Mouse (Mus musculus) MEL (cell line): Measurements from ENCODE around the gene Cmtm6. TPM values are rescaled to one million over a fixed set of nuclear protein-coding genes. Genes with fewer than 3 reads are reported as not detected.

Experiments
- DNase-seq: peaks from one replicate; pipeline ENCODE4 v3.0.0; 2011; ENCODE audit warnings: low read depth, low spot score
- H3K27ac ChIP-seq: 2 replicates; pipeline ENCODE4 v1.5.1; 2012; ENCODE audit warnings: low read depth, mild to moderate bottlenecking, control low read depth, low read length, moderate library complexity; ENCODE audit not compliant: control insufficient read depth
- H3K27me3 ChIP-seq, 2 experiments: fragments of 150-350 bp in 1 of 2; sonication (generic) in 1 of 2; 2 replicates each; pipeline ENCODE4 v1.6.1; 2012; ENCODE audit warnings: low read length in 2 of 2, mild to moderate bottlenecking in 2 of 2, improper control_type of control experiment in 1 of 2, moderate library complexity in 1 of 2; ENCODE audit not compliant: insufficient read depth in 2 of 2, control insufficient read depth in 1 of 2
- H3K36me3 ChIP-seq, 2 experiments: 2 replicates each; pipeline ENCODE4 v1.6.1; 2012 to 2014; ENCODE audit warnings: low read length in 2 of 2, improper control_type of control experiment in 1 of 2, inconsistent platforms in 1 of 2, mild to moderate bottlenecking in 1 of 2; ENCODE audit not compliant: insufficient read depth in 2 of 2, control insufficient read depth in 1 of 2
- H3K4me1 ChIP-seq, 2 experiments: fragments of 150-350 bp in 1 of 2; sonication (generic) in 1 of 2; 2 replicates each; pipeline ENCODE4 v1.6.1; 2012; ENCODE audit warnings: low read length in 2 of 2, improper control_type of control experiment in 1 of 2, mild to moderate bottlenecking in 1 of 2; ENCODE audit not compliant: insufficient read depth in 2 of 2, control insufficient read depth in 1 of 2
- H3K4me3 ChIP-seq, 2 experiments: fragments of 150-350 bp in 1 of 2; sonication (generic) in 1 of 2; 2 replicates each; pipeline ENCODE4 v1.5.1; 2012; ENCODE audit warnings: low read depth in 2 of 2, low read length in 2 of 2, mild to moderate bottlenecking in 2 of 2, moderate library complexity in 2 of 2, control low read depth in 1 of 2, improper control_type of control experiment in 1 of 2; ENCODE audit not compliant: control insufficient read depth in 1 of 2, insufficient read depth in 1 of 2
- H3K79me2 ChIP-seq: 2 replicates; pipeline ENCODE4 v1.6.1; 2012; ENCODE audit warnings: mild to moderate bottlenecking, low read length, moderate library complexity; ENCODE audit not compliant: control insufficient read depth, poor library complexity, insufficient read depth
- H3K9ac ChIP-seq: 2 replicates; pipeline ENCODE4 v1.6.1; 2012; ENCODE audit warnings: low read depth, mild to moderate bottlenecking, control low read depth, low read length, moderate library complexity; ENCODE audit not compliant: control insufficient read depth, poor library complexity, severe bottlenecking
- H3K9me3 ChIP-seq: fragments of 150-350 bp; sonication (generic); replicated peaks from 2 replicates; pipeline ENCODE4 v1.6.1; 2012; ENCODE audit warnings: mild to moderate bottlenecking, low read length, improper control_type of control experiment, moderate library complexity; ENCODE audit not compliant: insufficient read depth
- CHD1 ChIP-seq: IDR thresholded peaks from 2 replicates; pipeline ENCODE4 v1.6.1; 2012; ENCODE audit warnings: low read depth, mild to moderate bottlenecking, inconsistent platforms, low read length, improper control_type of control experiment
- CHD2 ChIP-seq: IDR thresholded peaks from 2 replicates; pipeline ENCODE4 v1.6.1; 2011; ENCODE audit warnings: low read length, improper control_type of control experiment
- CTCF ChIP-seq, 3 experiments: IDR thresholded peaks in 2 of 3; conservative IDR thresholded peaks in 1 of 3; 2 replicates each; pipeline ENCODE4 v1.5.1; 2011 to 2012; ENCODE audit warnings: low read length in 3 of 3, low read depth in 2 of 3, mild to moderate bottlenecking in 2 of 3, improper control_type of control experiment in 1 of 3, inconsistent platforms in 1 of 3, mixed read lengths in 1 of 3, moderate library complexity in 1 of 3; ENCODE audit not compliant: control insufficient read depth in 1 of 3, insufficient read depth in 1 of 3, poor library complexity in 1 of 3, severe bottlenecking in 1 of 3
- E2F4 ChIP-seq: IDR thresholded peaks from 2 replicates; pipeline ENCODE4 v1.6.1; 2011; ENCODE audit warnings: low read depth, low read length, improper control_type of control experiment, borderline replicate concordance
- ELF1 ChIP-seq: IDR thresholded peaks from 2 replicates; pipeline ENCODE4 v1.6.1; 2014; ENCODE audit warnings: low read depth, mild to moderate bottlenecking, inconsistent platforms, low read length, improper control_type of control experiment, moderate library complexity
- EP300 ChIP-seq, 2 experiments: IDR thresholded peaks; 2 replicates each; pipeline ENCODE4 v1.6.1; 2011; ENCODE audit warnings: improper control_type of control experiment in 2 of 2, low read length in 2 of 2, low read depth in 1 of 2, mild to moderate bottlenecking in 1 of 2
- ETS1 ChIP-seq: IDR thresholded peaks from 2 replicates; pipeline ENCODE4 v1.6.1; 2012; ENCODE audit warnings: low read depth, mild to moderate bottlenecking, inconsistent platforms, low read length, improper control_type of control experiment, moderate library complexity
- GABPA ChIP-seq: IDR thresholded peaks from 2 replicates; pipeline ENCODE4 v1.6.1; 2012; ENCODE audit warnings: low read depth, mild to moderate bottlenecking, inconsistent platforms, low read length, improper control_type of control experiment, moderate library complexity
- HCFC1 ChIP-seq: IDR thresholded peaks from 2 replicates; pipeline ENCODE4 v1.6.1; 2012; ENCODE audit warnings: low read depth, mild to moderate bottlenecking, inconsistent platforms, low read length, improper control_type of control experiment, moderate library complexity
- KAT2A ChIP-seq: conservative IDR thresholded peaks from 2 replicates; pipeline ENCODE4 v1.6.1; 2012; ENCODE audit warnings: low read depth, low read length, improper control_type of control experiment, inconsistent platforms
- MAX ChIP-seq: IDR thresholded peaks from 2 replicates; pipeline ENCODE4 v1.6.1; 2011; ENCODE audit warnings: low read length, improper control_type of control experiment
- MXI1 ChIP-seq: IDR thresholded peaks from 2 replicates; pipeline ENCODE4 v1.6.1; 2011; ENCODE audit warnings: mild to moderate bottlenecking, low read depth, low read length, improper control_type of control experiment
- MYB ChIP-seq: IDR thresholded peaks from 2 replicates; pipeline ENCODE4 v1.6.1; 2011; ENCODE audit warnings: mild to moderate bottlenecking, low read depth, low read length, improper control_type of control experiment
- MYC ChIP-seq: IDR thresholded peaks from 2 replicates; pipeline ENCODE4 v1.6.1; 2011; ENCODE audit warnings: low read depth, mild to moderate bottlenecking, low read length, improper control_type of control experiment, moderate library complexity
- POLR2AphosphoS2 ChIP-seq: IDR thresholded peaks from 2 replicates; pipeline ENCODE4 v1.6.1; 2011; ENCODE audit warnings: low read length, improper control_type of control experiment
- RCOR1 ChIP-seq: IDR thresholded peaks from 2 replicates; pipeline ENCODE4 v1.6.1; 2012; ENCODE audit warnings: low read depth, mild to moderate bottlenecking, inconsistent platforms, low read length, improper control_type of control experiment
- SIN3A ChIP-seq: IDR thresholded peaks from 2 replicates; pipeline ENCODE4 v1.6.1; 2012; ENCODE audit warnings: low read length, improper control_type of control experiment, inconsistent platforms
- SMC3 ChIP-seq: IDR thresholded peaks from 2 replicates; pipeline ENCODE4 v1.6.1; 2011; ENCODE audit warnings: low read depth, low read length, improper control_type of control experiment
- TBP ChIP-seq: IDR thresholded peaks from 2 replicates; pipeline ENCODE4 v1.8.0; 2011; ENCODE audit warnings: low read depth, low read length, improper control_type of control experiment
- UBTF ChIP-seq: IDR thresholded peaks from 2 replicates; pipeline ENCODE4 v1.6.1; 2012; ENCODE audit warnings: low read depth, mild to moderate bottlenecking, inconsistent platforms, low read length, improper control_type of control experiment, moderate library complexity, borderline replicate concordance; ENCODE audit not compliant: insufficient read depth
- polyA plus RNA-seq, 2 experiments: library from polyadenylated mRNA; stranded (reverse) in 1 of 2; unstranded in 1 of 2; fragments of >175 nt in 1 of 2; fragments of >200 nt in 1 of 2; gene quantifications; 2 replicates each; pipeline versions ENCODE4 v1.2.1 to v1.2.4; 2012; ENCODE audit warnings: low replicate concordance in 2 of 2, low read depth in 1 of 2; ENCODE audit not compliant: insufficient read length in 2 of 2, insufficient read depth in 1 of 2, missing spikeins in 1 of 2
- total RNA-seq: library from RNA; depleted of rRNA; stranded (reverse); fragments of 300-350 nt; gene quantifications from 2 replicates; pipeline ENCODE4 v1.2.3, GENCODE M21; 2012

The Cmtm6 gene
- total and polyA plus RNA-seq, 3 experiments, result 17.6 to 21.7 TPM; not detected in 1

DNA sequence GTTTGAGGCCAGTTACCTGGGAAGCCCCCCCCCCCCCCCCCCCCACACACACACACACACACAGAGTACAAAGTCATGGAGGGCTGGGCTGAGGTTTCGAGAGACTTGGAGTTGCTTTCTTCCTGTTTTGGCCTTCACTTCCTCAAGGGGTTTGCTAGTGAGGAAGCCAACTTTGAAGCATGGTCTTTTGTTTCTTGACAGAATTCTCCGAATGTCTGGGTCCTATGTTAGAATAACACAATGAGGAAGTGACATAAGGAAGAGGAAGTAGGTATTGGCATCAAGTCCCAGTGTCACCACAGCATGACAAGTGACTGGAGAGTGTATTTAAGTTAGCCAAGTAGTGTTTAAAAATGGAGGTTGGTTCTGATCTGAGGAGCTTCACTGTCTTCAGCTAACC is 11.8 kb downstream of the Cmtm6 start:
- H3K27me3 ChIP-seq, result no peaks in the 10 kb centered on the region
- TF ChIP-seq SIN3A, result peak; percentile 71
- TF ChIP-seq MYB, result no peak
- TF ChIP-seq EP300 (IDR thresholded peaks at IDR 0.05; ENCODE audit: low read depth in 1 of 2, low read length in 2 of 2), result peak; percentile 18 to 72; a peak in 2 of 4 replicates
- peak; percentile 56; the same call in 1 of the 2 replicates for TF ChIP-seq ETS1
- TF ChIP-seq RCOR1, result peak; percentile 34; the same call in 1 of the 2 replicates
- TF ChIP-seq HCFC1, result peak; percentile 36; the same call in 1 of the 2 replicates
- TF ChIP-seq MAX, result peak; percentile 45; the same call in 1 of the 2 replicates
- TF ChIP-seq MXI1, result peak; percentile 74; the same call in 1 of the 2 replicates
- TF ChIP-seq TBP, result no peak
- no peak for TF ChIP-seq CTCF (IDR thresholded peaks at IDR 0.05 in 2 of 3, conservative IDR thresholded peaks at IDR 0.05 in 1 of 3; ENCODE audit: control insufficient read depth in 1 of 3, insufficient read depth in 1 of 3, low read depth in 2 of 3, low read length in 3 of 3, poor library complexity in 1 of 3, severe bottlenecking in 1 of 3)
- no peak for TF ChIP-seq GABPA
- TF ChIP-seq MYC, result peak; percentile 86
- TF ChIP-seq UBTF, result no peak
- TF ChIP-seq ELF1, result peak; percentile 63; the same call in 1 of the 2 replicates
- TF ChIP-seq KAT2A, result no peak
- TF ChIP-seq CHD2, result no peak
- TF ChIP-seq E2F4, result no peak
- no peak for TF ChIP-seq SMC3

GRCm38 (mm10) chr9:114745163-114745562 is 14.2 kb downstream of the Cmtm6 start:
- Histone ChIP-seq H3K36me3 (peaks cover 5 to 20% of the 10 kb centered on the region in 2 experiments; a peak in 3 of 4 replicates), H3K4me3 (no peak overlapping the region), H3K27me3 (no peaks in the 10 kb centered on the region), H3K9me3 (no peaks in the 10 kb centered on the region), H3K79me2 (no peaks in the 10 kb centered on the region), H3K27ac (no peak overlapping the region), H3K4me1 (peaks cover 0 to 11% of the 10 kb centered on the region in 2 experiments; a peak in 3 of 4 replicates), H3K9ac (no peak overlapping the region)
- no peak for DNase-seq
- TF ChIP-seq POLR2AphosphoS2, result no peak
- TF ChIP-seq TBP, result no peak
- no peak for TF ChIP-seq CHD1
- no peak for TF ChIP-seq ELF1
- TF ChIP-seq RCOR1, result no peak
- TF ChIP-seq MAX, result no peak

More for the DNA sequence above, 11.8 kb downstream of the Cmtm6 start:
- Histone ChIP-seq H3K9ac (no peak overlapping the region), H3K9me3 (no peaks in the 10 kb centered on the region), H3K4me3 (no peak overlapping the region), H3K79me2 (no peaks in the 10 kb centered on the region), H3K27ac (peak overlapping the region; percentile 42), H3K4me1 (peaks cover 0 to 11% of the 10 kb centered on the region in 2 experiments; a peak in 3 of 4 replicates), H3K36me3 (peaks cover 5 to 22% of the 10 kb centered on the region in 2 experiments; a peak in 3 of 4 replicates)
- DNase-seq, result peak; percentile 87
